Mouse (Mus musculus) left cerebral cortex, postnatal 14 days (tissue): ENCODE results near the gene Snapc5. TPM values are rescaled to one million over a fixed set of nuclear protein-coding genes. Genes with fewer than 3 reads are reported as not detected.
A peak's percentile ranks its signal among the peaks of the same experiment; 100 is the strongest.
"Not testable (repeated sequence)": the region's sequence is repeated elsewhere in the genome, so short reads cannot be mapped to it uniquely, and the experiment has no call there.

Experiments
- DNase-seq, 2 experiments: peaks; one replicate each; pipeline ENCODE4 v3.0.0; 2021 to 2022; ENCODE audit warnings: low spot score in 2 of 2, mixed read lengths in 1 of 2
- intact Hi-C: fragments of 180-260 bp; cut with DNase I; formaldehyde crosslinking; loops from one replicate; pipeline ENCODE4 v1.15.1; 2025
- long read RNA-seq, 2 experiments: library from polyadenylated mRNA; stranded (forward); transcript quantifications; one replicate each; pipeline ENCODE4 v2.0.0; 2021
- total RNA-seq, 2 experiments: library from RNA; stranded (reverse); gene quantifications; 2 replicates each; pipeline ENCODE4 v1.2.3; 2021

Gene Snapc5
- 10 to 100 TPM; 20.0 to 20.7 TPM for total RNA-seq
- long read RNA-seq, experiment 1, transcript Snapc5-201 (3 exons, 1,228 nt): major isoform, 23 of 27 reads
- long read RNA-seq, experiment 1, partial matches to known transcripts: 2 of 27 reads
- long read RNA-seq, experiment 1, other reads (novel, unspliced or antisense): 2 of 27 reads
- long read RNA-seq, experiment 2, transcript Snapc5-201 (3 exons, 1,228 nt): major isoform, 9 of 17 reads
- long read RNA-seq, experiment 2, partial matches to known transcripts: 3 of 17 reads
- long read RNA-seq, experiment 2, other reads (novel, unspliced or antisense): 5 of 17 reads

DNA sequence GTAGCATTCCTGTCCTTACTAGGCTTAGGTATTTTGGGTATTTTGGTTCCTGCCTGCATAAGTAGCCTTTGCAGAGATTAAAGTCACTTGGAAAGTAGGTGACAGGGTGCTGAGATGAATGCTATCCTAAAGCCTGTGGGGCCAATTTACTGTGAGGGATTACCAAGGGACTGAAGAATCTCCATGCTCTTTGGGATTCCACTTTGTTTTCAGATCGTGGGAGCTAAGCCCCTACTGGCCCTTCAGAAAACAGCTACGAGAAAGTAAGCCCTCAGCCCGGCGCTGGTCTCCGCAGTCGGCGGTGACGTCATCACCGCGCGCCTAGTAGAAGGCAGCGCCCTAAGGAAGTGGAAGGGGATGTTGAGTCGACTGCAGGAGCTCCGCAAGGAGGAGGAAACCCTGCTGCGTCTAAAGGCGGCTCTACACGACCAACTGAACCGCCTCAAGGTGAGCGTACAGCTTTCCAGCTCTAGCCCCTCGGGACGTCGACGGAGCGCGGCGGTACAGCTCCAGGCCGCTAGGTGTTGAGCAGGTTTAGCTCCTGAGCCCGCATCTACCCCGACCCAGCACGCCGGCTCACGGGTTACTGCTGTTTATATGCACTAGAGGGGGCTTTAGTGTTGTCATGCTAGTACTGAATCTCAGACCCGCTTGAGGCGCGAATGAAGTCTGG lies at the start of gene Snapc5:
Gene Snapc5 (plus strand): TSS at position 301 of the 673 bp plus-strand sequence.
- DNase-seq: peak; percentile 92 to 94
- intact Hi-C loops: loop anchor here (1.0 to 2.0 kb wide), 2 partner anchors 74 to 94 kb away; partner anchors contain the start of gene Map2k1

DNA sequence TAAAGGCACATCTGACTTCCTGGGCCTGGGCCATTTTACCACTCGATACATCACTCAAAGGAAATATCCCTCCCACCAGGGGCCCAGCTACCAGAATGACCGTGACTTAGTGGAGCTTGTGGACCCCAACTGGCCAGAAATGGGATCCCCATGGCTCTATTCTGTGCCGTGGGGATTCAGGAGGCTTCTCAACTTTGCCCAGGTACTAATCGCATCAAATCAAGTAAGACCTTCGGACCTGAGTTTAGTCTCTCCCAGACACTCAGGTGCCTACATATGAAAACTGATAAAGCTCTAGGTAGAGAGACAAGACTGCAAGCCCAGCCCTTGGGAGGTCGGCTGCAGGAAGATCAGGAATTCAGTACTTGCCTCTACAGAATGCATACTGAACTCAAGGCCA lies 47.5 kb upstream of the Snapc5 start:
- intact Hi-C loops: no loop called here
- no peak for DNase-seq

DNA sequence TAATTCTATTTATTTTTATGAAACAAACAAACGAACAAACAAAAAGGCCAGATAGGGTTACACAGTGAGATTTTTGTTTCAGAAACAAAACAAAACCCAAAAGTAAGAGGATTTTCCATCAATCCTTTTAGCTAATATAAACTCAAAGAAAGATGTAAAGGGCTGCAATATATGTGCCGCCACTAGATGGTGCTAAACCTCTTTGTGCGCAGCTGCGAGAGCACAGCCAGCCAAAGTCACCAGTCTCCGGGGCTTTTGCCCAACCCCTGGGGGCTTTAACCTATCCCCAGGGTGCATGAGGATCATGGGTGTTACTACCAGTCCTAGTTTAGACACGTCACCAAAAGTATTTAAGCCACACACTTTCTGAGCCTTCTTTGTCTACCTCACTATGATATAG lies 40.2 kb upstream of the Snapc5 start:
- peak; percentile 52 to 70 for DNase-seq
- intact Hi-C loops: loop anchor here (5.0 kb wide), 1 partner anchor 133 kb away; no protein-coding TSS in a partner anchor

DNA sequence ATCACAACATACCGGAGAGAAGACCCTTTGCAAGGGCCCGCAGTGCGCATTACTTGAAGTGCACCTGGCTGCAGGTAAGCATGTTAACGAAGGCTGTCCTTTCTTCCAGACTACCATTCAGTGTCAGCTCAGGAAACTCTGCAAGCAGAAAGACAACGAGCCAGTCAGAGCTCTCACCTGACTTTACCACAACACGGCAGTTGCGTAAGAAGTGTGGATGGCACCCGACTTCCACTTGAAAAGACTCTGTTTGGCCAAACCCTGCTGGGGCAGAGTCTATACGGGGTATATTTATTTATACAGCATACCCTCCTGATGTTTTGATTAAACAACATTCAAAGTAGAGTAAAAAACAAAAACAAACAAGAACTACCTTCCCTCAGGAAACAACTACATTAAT lies 39.2 kb upstream of the Snapc5 start:
- DNase-seq: no peak
- intact Hi-C loops: loop anchor here (5.0 kb wide), 1 partner anchor 132 kb away; no protein-coding TSS in a partner anchor

DNA sequence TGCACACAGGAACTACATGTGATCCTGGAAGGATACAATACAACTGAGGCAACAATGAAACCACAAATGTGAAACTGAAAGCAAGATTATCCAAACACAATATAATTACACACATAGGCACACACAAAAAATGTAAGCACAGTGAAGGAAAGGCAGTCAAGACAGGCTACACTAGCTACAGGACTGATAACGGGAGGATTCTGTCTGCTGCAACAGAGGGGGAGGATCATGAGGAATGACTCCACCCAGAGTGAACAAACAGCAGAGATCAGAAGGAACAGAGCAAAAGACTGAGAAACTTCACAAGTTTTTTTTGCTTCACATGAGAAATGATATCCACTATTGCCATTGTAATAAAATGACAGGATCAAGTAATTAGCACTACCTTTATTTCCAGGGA lies 22.4 kb upstream of the Snapc5 start:
- intact Hi-C loops: no loop called here

DNA sequence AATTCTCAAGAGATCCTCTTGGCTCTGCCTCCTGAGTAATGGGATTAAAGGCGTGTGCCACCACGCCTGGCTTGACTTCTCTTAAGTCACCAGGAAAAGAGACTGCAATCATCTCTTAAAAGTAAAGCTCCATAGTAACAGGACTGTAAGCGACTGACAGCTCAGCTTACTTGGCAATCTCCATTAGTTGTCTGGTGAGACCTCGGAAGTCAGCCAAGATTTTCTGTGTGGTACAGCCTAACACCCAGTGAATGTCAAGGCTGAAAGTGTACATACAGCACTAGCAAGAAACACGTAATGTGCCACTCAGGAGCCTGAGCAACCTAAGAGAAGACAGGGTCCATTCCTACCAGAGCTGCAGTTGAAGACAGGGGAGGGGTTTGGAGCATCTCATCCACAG lies 18.6 kb upstream of the Snapc5 start:
- intact Hi-C loops: no loop called here
- DNase-seq: no peak

More for the DNA sequence above, 22.4 kb upstream of the Snapc5 start:
- DNase-seq: no peak

DNA sequence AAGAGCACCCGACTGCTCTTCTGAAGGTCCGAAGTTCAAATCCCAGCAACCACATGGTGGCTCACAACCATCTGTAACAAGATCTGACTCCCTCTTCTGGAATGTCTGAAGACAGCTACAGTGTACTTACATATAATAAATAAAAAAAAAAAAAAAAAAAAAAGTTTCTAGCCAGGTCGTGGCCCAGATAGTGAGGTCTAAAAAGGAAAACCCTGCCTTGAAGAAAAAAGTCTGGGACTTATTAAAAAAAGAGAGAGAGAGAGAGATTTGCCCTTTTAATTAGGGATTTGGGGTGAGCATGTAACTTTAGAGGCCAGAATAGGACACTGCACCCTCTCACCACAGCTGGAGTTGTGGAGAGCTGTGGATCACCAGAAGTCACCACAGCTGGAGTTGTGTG lies 9.1 kb upstream of the Snapc5 start:
- DNase-seq, intact Hi-C loops: not testable (repeated sequence)

DNA sequence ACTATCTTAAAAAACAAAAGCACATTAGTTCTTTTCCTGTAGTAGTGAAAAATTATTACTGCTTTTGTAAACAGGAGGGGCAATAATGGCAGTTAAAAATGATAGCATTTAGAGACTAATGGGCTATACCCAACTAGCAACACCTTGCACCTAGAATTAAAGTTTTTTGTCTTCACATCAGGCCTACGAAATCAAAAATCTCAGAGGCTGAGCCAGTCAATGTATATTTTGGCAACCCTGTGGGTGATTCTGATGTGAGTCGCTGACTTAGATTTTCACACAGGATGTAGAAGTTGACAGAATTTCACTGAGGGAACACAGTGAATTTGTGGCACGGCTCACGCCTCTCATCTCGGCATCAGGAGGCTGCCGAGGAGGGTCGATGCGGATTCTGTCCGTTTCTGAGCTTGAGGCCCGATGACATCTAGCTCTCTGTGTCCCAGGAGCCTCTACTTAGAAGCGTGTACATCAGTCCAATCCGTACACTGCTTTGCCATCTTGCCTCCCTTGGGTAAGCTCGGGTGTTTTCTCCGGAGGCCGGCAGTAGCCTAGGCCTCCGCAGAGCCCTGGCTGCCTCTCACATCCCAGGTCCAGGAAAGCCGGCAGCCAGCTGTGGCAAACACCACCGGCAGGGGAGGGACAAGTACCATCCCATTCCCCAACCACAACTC lies 6.8 kb upstream of the Snapc5 start:
- intact Hi-C loops: no loop called here
- DNase-seq: no peak

DNA sequence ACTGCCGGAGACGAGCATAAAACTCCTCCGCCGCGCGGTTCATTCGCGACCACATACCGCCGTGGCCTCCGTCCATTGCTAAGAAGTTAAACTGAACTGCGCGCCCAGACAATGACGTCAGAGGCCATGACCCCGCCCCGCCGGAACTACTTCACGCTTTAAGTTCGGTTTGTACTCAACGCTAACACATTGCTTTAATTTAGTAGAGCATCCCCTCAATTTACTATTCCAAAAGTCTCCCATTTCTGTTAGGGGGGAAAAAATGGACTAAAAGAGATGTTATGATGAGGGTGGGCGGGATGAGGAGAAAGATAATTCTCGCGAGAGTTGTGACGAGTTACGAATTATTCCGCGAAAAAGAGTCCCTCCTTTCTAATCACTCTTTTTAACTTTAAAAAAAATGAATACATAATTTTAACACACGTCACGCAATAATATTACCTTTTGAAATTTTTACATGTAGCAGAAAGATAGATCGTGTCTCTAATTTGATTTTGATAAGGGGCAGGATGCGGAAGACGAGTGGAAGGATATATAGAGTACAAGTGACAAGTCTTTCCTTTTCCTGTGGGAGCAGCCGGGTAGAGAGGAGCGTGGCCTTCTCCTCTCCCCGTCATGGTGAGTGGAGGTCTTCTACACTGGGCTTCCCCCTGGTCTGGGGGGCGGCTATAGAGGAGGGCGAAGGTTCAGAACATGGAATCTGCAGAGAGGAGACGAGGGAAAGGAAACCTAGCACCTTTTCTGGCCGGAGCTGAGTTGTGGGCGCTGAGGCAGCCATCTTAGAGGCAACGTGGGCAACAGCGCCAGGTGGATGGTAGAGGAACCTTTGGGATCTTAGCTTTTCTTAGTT lies 6.0 kb upstream of the Snapc5 start, which contains the start of the genes Zwilch and Rpl4:
Gene Zwilch (minus strand): TSS at position 289 of the 850 bp plus-strand sequence.
Gene Rpl4 (plus strand): TSS at position 560 of the 850 bp plus-strand sequence.
- DNase-seq: peak; percentile 83 to 87
- intact Hi-C loops: no loop called here

DNA sequence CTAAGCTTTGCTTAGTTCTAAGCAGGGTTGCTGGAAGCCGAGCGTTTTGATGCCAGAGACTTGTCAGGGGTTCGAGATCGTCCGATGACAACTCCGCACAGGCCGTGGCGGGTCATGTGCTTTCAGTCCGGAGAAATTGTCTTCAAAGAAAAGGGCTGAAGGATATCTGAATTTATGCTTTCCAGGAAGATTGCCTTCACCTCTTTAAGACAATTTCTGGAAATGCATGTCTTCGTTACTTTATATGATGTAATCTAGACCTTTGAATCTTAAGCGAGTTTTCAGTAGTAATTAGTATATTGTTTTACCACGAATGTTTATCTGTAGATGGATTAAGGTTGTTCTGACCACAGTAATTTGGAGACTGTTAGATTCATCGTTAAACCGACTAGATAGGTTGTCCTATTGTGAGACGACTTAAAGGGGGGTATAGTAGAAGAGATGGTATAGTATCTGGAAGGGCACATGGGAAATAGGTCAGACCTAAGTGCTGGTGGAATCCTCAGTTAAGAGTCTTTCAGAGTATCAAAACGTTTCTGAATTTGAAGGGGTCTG lies 5.3 kb upstream of the Snapc5 start:
- no peak for DNase-seq
- intact Hi-C loops: no loop called here

DNA sequence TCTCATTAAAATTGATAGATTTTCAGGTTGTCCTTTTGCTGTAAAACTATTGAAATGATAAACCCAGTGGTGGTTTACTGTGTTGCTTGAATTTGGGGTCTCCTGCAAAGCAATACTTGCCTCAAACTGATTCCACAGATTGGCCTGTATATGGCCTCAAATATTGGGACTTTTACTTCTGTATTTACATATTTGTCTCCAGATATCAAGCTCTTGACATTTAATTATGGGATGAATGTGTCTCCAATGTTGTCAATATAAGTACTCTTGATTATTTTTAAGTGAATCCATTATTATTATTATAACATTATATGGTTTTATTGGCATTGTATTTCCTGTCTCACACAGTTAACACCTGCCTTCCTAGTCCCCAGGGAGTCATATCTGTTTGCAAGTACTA lies 4.7 kb upstream of the Snapc5 start:
- no peak for DNase-seq
- intact Hi-C loops: no loop called here

DNA sequence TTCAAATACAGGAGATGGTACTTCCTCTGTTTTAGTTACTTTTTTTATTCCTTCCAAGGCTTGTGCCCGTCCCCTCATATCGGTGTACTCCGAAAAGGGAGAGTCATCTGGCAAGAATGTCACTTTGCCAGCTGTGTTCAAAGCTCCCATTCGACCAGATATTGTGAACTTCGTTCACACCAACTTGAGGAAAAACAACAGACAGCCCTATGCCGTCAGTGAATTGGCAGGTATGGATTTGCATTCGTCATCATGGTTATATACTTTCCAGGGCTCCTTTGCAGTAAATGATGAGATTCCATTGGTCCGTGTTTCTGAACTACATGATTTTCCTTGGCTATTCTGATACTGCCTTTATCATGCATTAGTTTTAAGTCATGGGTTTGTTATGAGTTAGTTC lies 4.3 kb upstream of the Snapc5 start:
- no peak for DNase-seq
- intact Hi-C loops: no loop called here

DNA sequence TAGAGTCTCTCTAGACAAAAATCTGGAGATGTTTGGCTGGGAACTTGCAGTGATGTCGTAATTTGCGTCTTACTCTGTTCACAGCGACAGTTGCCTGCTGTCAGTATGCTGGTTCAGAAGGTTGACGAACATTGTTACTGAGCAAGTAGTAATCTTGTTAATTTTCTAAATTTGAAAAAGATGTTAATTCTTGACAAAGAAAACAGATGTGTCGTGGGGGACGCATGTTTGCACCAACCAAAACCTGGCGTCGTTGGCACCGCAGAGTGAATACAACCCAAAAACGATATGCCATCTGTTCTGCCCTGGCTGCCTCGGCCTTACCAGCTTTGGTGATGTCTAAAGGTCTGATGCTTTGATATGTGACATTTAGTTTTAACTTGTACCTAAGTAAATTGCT lies 3.7 kb upstream of the Snapc5 start:
- no peak for DNase-seq
- intact Hi-C loops: no loop called here

DNA sequence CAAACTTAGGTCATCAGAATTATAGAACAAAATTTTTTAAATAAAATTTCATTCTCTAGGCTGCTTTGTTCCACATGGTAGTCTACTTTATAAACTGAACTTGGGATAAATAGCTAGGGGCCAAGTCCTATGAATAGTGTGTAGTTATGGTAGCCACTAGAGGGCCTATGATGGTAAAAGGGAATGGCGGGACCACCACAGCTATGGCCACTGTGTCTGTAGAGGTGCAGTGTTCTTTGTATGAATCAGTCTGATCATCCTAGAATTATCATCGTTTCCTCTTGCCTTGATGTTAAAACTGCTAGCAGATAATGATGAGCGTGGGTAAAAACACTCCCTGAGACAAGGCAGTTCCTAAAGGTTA lies 482 bp upstream of the Snapc5 start:
- peak in 1 of 2 experiments; percentile 31 for DNase-seq

DNA sequence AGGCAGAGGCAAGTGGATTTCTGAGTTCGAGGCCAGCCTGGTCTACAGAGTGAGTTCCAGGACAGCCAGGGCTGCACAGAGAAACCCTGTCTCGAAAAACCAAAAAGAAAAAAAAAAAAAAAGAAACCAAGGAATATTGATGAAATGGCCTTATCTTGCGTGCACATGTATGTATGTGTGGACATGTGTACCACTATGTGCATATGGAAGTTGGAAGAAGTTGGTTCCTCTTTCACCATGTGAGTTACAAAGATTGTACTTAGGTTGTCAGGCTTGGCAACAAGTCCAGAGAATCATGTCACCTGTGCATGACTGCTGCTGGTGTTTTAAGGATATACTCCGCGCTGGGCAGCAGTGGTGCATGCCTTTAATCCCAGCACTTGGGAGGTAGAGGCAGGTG lies 4.2 kb downstream of the Snapc5 start:
- intact Hi-C loops, DNase-seq: not testable (repeated sequence)

More for the DNA sequence above, 482 bp upstream of the Snapc5 start:
- intact Hi-C loops: loop anchor here (2.0 kb wide), 1 partner anchor 94 kb away; no protein-coding TSS in a partner anchor

DNA sequence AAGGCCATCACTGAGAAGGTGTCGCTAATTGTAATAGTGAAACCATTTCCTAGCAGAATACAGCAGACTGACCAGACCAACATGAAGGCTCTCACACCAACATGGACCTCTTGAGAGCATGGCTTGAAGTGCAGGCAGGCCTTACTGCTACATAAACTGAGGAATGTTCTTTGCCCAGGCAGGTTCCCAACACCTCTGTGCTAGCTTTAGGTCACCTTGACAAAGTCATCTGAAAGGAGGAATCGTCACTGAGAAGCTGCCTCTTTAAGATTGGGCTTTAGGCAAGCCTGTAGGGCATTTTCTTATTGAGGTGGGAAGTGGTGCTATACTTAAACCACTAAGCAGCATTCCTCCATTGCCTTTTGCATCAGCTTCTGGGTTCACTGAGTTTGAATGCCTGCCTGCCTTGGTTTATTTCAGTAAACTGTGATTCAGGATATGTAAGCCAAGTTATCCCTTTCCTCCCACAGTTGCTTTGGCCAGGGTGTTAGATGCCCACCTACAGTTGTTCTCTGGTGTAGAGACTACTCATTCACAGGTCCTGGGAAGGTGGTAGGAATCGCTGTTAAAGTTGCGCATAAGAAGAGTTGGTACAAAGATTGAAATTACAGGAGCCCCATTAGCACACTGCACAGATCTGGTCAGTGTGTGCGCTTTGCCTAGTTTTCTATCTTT lies 5.2 kb downstream of the Snapc5 start:
- DNase-seq: no peak
- intact Hi-C loops: no loop called here

DNA sequence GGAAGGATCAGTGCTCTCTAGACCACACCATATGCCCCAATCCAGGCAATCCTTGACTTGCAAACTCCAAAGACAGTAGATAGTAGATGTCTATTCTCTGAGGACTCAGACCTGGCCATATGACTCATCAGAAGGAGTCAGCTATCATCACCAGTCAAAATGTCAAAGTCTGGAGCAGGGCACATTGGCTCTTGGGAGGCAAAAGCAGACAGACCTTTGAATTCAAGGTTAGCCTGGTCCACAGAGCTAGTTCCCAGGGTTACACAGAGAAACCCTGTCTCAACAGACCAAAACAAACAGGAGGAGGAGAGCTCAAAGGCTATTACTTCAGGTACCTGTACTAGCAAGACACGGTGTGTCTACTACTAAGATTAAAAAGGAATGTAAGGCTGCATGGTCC lies 14.8 kb downstream of the Snapc5 start:
- intact Hi-C loops: no loop called here
- no peak for DNase-seq

DNA sequence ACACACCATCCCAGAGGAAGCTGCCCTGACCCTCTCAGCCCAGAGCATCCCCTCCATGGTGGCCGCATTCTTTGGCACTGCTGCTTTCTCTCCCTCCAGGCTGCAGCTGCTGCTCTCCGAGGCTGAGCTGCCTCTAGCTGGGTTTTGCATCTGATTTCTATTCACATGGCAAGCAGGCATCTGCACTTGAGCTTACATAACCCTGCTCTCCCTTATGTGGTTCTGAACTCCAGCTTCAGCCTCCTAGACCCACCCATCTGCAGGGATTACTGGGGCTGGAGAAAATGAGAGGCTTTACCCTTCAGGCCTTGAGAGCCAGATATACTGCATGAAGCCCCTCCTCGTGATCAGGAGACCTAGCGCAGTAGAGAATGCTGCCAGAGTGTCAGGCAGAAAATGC lies 16.5 kb downstream of the Snapc5 start:
- peak; percentile 69 to 78 for DNase-seq
- intact Hi-C loops: loop anchor here (5.0 kb wide), 1 partner anchor 57 kb away; the partner anchor contains the start of gene Map2k1
